16 mouse cellular contexts compared by ENCODE assay signal in the genomic region with DNA sequence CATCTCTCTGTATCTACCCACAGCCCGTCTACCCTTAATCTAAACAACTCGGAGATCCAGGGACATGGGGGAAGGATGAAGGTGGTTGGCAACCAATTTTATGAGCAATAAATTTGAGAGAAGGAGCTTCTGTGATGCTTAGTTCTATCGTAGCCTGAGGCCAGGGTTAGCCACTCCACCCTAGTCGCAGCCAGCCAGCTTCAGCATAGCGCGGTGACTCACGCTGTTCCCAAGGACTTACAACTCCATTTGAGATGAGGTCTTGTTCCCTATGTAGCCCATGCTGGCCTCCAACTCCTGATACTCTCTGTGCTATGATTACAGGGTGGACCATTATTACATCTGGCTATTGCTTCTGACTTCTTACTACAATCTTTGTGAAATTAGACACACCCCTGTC. TPM values are rescaled to one million over a fixed set of nuclear protein-coding genes. Genes with fewer than 3 reads are reported as not detected.
"Had no signal": no experiment of that assay in that cellular context is flagged by ENCODE, and none has a peak within 500 bp of the region (broad histone marks: within the 10 kb centered on the region; RNA-seq: fewer than 3 reads in every experiment).

No protein-coding gene starts in this region.

- H3K27me3 ChIP-seq: limb, embryonic 13.5 days; midbrain, embryonic 12.5 days had no signal

- H3K27ac ChIP-seq: limb, embryonic 13.5 days; liver, embryonic 14.5 days; midbrain, embryonic 12.5 days had no signal

- DNase-seq: kidney, adult 18-20 months; kidney, postnatal 14 days; left cerebral cortex, postnatal 4 days; lung, adult 18-20 months; right cerebral cortex, adult 18-20 months; right cerebral cortex, postnatal 25 days; thymus, postnatal 4 days had no signal

- H3K36me3 ChIP-seq: limb, embryonic 13.5 days; midbrain, embryonic 12.5 days had no signal

- H3K4me3 ChIP-seq: limb, embryonic 13.5 days; midbrain, embryonic 12.5 days had no signal

- H3K4me1 ChIP-seq: limb, embryonic 13.5 days; midbrain, embryonic 12.5 days had no signal

RNA-seq across cellular contexts. Expression of a gene that starts 25.4 kb away (rescaled TPM):
- total RNA-seq: left cerebral cortex, postnatal 10 days; left cerebral cortex, postnatal 4 days; megakaryocyte-erythroid progenitor cell, adult 5-6 weeks had no signal
- polyA plus RNA-seq: kidney, embryonic 14.5 days; limb, embryonic 13.5 days; midbrain, embryonic 12.5 days; midbrain, embryonic 16.5 days; neural tube, embryonic 14.5 days; stomach, embryonic 14.5 days had no signal
